Mouse (Mus musculus) layer of hippocampus, adult 11-12 months (tissue): Measurements from ENCODE around the gene Stard10.

Experiments
- DNase-seq: peaks from one replicate; pipeline ENCODE4 v3.0.0; 2022; ENCODE audit warnings: low spot score

The Stard10 gene

DNA sequence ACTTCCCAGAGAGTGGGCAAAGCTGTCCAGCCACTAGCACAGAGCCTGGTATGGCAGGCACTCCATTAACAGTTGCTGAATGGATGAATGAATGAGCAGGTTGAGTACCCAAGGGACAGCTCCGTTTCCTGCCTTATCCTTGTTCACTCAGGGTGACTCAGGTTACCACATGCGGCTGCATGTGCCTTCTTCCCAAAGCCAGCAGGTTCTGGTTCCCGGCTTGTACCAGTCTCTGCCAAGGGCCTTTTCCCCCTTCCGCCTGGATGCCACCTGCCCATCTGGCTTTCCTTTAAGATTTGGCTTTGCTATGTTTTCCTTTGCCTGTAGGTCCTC, 13.9 kb downstream of the Stard10 start:
- DNase-seq, result no peak

GRCm38 (mm10) chr7:101332045-101332831, 15.4 kb downstream of the Stard10 start:
- DNase-seq, result no peak

DNA sequence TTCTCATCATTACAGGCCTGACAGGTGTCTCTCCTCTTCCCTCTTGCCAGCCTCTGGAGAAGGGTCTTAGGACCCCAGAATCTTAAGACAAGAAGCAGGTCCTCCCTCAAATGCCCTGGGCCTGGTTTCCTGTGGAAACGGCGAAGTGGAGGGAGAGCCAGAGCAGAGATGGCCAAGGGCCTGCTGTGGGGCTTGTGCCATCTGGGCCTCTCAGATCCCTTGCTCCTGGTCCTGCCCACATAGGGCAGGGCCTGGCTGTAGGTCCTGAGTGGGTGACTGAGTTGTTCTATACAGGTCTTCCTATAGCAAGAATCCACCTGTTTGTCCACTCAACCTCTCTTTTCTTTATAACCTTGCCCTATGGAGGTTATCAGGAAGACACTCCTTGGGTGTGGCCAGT, 18.3 kb downstream of the Stard10 start:
- DNase-seq, result no peak

GRCm38 (mm10) chr7:101336686-101337085, 19.8 kb downstream of the Stard10 start:
- no peak for DNase-seq

GRCm38 (mm10) chr7:101337401-101337800, 20.5 kb downstream of the Stard10 start:
- no peak for DNase-seq

GRCm38 (mm10) chr7:101341405-101341804, 24.5 kb downstream of the Stard10 start:
- no peak for DNase-seq

- DNase-seq, result no peak
Measured at GRCm38 (mm10) chr7:101343135-101343534, 26.2 kb downstream of the Stard10 start.

GRCm38 (mm10) chr7:101344892-101345291, 28.0 kb downstream of the Stard10 start:
- DNase-seq, result no peak

- DNase-seq, result no peak
Measured at GRCm38 (mm10) chr7:101346991-101347390, 30.1 kb downstream of the Stard10 start.

- peak; percentile 39 for DNase-seq
Measured at GRCm38 (mm10) chr7:101347767-101348270, 30.9 kb downstream of the Stard10 start, which contains the start of gene Arap1. Gene Arap1, plus strand, starts transcription at chr7:101348067.

DNA sequence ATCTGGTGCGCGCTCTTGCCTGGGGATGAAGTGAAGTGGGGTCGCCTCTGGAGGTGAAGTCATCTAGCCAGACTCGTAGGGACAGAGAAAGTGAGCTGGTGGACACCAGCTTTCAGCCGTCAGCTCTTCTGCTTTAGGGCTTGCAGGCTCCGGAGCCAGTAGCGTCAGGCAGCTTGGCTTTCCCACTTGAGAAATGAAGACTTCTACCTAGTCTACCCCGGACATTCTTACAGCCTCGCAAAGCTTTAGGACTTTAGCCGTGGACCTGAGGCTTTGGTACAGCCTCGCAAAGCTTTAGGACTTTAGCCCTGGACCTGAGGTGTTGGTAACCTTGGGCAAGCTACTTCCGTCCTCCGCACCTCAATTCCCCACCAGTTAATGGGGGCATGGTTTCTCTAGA, 31.4 kb downstream of the Stard10 start:
- no peak for DNase-seq

GRCm38 (mm10) chr7:101349861-101350260, 33.0 kb downstream of the Stard10 start:
- peak; percentile 76 for DNase-seq

GRCm38 (mm10) chr7:101352404-101352803, 35.5 kb downstream of the Stard10 start:
- DNase-seq, result no peak

- DNase-seq, result no peak
Measured at GRCm38 (mm10) chr7:101354423-101354822, 37.5 kb downstream of the Stard10 start.

DNA sequence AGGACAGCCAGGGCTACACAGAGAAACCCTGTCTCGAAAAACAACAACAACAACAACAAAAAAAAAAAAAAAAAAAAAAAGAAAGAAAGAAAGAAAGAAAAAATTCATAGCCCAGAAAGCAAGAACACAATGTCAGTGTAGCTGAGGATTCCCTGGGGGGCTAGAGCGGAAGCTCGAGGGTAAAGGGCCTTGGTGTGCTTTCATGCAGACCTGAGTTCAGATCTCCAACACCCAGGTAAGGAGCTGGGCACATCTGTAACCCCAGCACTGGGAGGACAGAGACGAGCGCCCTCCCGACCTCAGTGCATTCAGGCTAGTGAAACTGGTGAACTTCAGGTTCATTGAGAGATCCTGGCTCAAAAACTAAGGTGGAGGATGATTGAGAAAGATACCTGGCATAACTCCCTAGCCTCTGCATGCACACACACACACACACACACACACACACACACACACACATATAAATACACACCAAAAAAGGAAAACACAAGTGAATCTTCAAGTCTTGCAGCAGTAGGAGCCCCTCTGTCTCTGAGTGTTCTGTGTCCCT, 38.7 kb downstream of the Stard10 start:
- no peak for DNase-seq

GRCm38 (mm10) chr7:101356868-101357267, 40.0 kb downstream of the Stard10 start:
- no peak for DNase-seq

- no peak for DNase-seq
Measured at GRCm38 (mm10) chr7:101360406-101360805, 43.5 kb downstream of the Stard10 start.

DNA sequence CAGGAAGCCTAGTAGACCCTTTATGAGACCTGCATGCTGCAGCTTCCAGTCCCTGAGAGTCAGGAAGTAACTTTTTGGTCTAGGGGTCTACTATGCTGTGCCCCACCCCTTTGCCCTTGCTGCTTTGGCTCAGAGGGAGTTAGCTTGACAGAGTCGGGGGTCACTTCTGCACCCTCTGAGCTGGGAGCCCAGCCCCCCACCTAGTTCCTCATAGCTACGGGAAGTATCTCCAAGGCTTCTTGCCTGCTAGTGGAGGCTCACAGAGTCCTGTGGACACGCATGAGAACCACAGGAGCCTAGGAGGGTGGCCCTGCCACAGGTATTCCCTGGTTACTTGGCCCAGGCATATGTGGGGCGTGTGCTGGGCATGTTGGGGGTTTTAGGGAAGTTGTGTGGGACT, 44.1 kb downstream of the Stard10 start:
- DNase-seq, result no peak

GRCm38 (mm10) chr7:101361767-101362166, 44.9 kb downstream of the Stard10 start:
- no peak for DNase-seq

- no peak for DNase-seq
Measured at GRCm38 (mm10) chr7:101362791-101363191, 45.9 kb downstream of the Stard10 start.

DNA sequence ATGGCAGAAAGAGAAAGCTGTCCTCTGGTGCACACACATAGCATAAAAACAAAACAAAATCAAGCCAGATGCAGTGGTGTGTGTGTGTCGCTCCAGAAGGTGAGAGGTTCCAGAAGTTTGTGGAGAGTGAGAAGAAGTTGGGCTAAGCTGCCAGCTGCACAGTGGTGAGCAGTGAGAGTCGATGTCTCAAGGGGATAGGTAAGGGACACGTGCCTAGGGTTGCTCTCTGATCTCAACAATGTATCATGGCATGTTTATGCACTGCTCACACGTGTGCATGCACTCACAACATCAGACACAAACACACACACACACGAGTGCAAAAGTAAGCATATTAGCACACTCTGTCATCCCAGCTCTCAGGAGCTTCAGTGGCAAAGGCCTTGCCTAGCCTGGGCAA, 47.0 kb downstream of the Stard10 start:
- no peak for DNase-seq

DNA sequence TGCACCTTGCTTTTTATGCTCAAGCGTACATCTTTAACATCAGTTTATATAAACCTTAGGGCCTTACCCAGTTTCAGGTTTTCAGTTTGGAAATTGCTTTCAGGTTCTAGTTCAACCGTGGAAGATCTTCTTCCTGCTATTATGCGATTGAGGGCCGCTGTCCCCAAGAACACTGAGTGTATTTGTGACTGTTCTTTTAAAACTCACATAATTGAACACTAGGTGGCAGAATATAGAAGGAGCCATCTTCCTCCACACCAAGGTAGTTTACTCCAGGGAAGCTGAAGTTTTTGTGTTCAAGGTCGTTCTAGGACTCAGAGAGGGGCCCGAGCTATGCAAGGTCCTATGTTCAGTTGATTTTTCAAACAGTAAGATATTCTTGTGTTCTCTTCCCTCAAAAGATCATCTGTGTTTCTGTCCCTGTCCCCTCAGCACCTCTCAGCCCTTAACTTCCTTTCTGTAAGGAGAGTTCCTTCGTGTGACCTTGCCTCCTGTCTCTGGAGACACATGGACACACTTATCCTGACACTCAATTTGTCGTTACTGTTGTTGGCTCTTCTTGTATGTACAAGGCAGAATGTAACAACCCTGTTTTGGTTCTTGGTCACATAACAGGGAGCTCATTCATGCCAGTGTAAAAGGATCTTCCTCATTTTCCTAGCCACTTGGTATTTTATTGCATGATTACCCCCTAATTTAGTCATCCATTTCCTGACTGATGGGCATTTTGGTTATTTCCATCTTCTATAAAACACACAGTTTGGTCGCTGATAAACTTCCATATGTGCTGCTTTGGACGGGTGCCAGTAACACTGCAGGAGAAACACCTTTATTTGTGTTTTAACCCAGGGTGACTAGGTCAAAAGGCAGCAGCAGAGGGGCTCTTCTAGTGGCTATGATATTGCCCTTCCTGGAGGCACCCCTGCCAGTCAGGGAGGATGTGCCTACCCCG, 51.3 kb downstream of the Stard10 start:
- no peak for DNase-seq

GRCm38 (mm10) chr7:101369666-101370065, 52.8 kb downstream of the Stard10 start:
- no peak for DNase-seq
